Mouse (Mus musculus): ENCODE results near the gene Fam172a.

GRCm38 (mm10) chr13:78196236-78196796 is 494.5 kb downstream of the Fam172a start:
- TF ChIP-seq POLR2A (IDR thresholded peaks at IDR 0.05; ENCODE audit: borderline replicate concordance, extremely low read depth, insufficient read depth, insufficient read length, poor library complexity, severe bottlenecking) (no peak), CTCF (IDR thresholded peaks at IDR 0.05; ENCODE audit: borderline replicate concordance, extremely low read depth, insufficient read depth, insufficient read length) (no peak)
